Mouse (Mus musculus) kidney, postnatal 4 days (tissue): ENCODE data around the gene Pygm.

Experiments
- DNase-seq, 2 experiments: peaks; one replicate each; pipeline ENCODE4 v3.0.0; 2021; ENCODE audit warnings: mixed read lengths in 2 of 2

Pygm gene

GRCm38 (mm10) chr19:6446736-6447437 lies 62.7 kb downstream of the Pygm start:
- peak in 1 of 2 experiments; percentile 35 for DNase-seq
